Mouse (Mus musculus): Measurements from ENCODE around the gene Fam89b. TPM values are rescaled to one million over a fixed set of nuclear protein-coding genes. Genes with fewer than 3 reads are reported as not detected.

Gene Fam89b
- total RNA-seq (2021) = 10 to 100 TPM; 24.7 to 24.9 TPM
- long read RNA-seq, experiment 1, transcript Fam89b-203 (2 exons, 1,160 nt) = minor isoform, 5 of 48 reads
- long read RNA-seq, experiment 1, transcript Fam89b-201 (2 exons, 1,197 nt) = major isoform, 40 of 48 reads
- long read RNA-seq, experiment 1, partial matches to known transcripts = 0 of 48 reads
- long read RNA-seq, experiment 1, other reads (novel, unspliced or antisense) = 0 of 48 reads
- long read RNA-seq, experiment 2, transcript Fam89b-201 (2 exons, 1,197 nt) = major isoform, 28 of 34 reads
- long read RNA-seq, experiment 2, partial matches to known transcripts = 0 of 34 reads
- long read RNA-seq, experiment 2, other reads (novel, unspliced or antisense) = 0 of 34 reads

DNA sequence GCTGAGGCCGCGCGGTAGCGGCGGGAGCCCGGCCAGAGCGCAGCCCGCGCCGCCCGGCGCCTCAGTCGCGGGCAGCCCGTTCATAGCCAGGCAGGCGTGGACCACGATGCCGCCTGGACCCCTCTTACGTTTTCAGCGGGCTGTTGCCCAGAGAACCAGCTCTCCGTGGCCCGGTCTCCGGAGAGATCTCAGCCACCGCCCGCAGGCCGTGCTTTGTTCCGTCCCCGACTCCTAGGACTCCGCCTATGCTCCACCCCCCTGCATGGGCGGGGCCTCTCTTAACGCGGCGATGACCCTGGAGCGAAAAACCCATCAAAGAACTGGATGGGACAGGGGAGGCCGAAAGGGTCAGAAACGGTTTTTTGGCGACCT is at the start of gene Fam89b:
Gene Fam89b, minus strand, starts transcription at position 210 of the 372 bp plus-strand sequence.
- peak; percentile 88 for DNase-seq

DNA sequence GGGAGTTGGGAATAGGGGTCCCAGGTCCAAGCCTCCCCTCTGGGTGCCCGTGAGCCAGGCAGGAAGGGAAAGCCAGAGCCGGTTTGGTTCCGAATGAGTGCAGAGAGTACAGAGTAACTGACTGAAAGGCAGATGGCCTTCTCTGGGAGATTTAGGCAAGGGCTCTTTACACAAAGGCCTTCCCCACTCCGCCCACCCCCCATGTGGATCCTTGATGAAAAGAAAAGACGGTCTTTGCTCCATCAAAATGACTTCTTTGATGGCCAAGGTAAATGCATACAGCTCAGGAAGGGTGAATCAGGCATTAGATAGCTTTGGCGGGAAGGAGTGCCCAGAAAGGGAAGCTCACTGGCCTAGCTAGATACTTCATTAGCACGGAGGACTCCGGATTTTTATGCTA is 48.9 kb upstream of the Fam89b start:
- no peak for DNase-seq

DNA sequence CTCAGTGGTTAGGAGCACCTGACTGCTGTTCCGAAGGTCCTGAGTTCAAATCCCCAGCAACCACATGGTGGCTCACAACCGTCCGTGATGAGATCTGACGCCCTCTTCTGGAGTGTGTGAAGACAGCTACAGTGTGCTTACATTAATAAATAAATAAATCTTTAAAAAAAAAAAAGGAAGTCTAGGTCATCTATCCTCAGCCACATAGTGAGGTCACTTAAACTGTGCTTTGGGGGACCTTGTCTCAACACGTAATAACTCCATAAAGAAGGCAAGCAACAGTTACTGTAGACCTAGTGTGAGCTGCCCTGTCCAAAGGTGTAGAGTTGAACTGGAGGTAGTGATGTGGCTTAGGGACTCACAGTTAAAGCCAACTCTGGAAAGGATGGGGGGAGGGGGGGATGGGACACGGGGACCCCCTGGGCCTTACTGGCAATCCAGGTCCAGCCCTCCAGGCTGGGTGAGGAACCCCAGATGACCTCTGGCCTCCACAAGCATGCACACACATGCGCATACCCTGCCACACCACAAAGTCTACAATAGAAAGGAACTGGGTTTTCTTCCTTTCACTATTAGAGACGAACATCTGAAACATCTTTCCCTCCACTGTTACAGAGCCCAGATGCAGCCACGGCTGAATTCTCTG is 48.1 kb upstream of the Fam89b start:
- no peak for DNase-seq

DNA sequence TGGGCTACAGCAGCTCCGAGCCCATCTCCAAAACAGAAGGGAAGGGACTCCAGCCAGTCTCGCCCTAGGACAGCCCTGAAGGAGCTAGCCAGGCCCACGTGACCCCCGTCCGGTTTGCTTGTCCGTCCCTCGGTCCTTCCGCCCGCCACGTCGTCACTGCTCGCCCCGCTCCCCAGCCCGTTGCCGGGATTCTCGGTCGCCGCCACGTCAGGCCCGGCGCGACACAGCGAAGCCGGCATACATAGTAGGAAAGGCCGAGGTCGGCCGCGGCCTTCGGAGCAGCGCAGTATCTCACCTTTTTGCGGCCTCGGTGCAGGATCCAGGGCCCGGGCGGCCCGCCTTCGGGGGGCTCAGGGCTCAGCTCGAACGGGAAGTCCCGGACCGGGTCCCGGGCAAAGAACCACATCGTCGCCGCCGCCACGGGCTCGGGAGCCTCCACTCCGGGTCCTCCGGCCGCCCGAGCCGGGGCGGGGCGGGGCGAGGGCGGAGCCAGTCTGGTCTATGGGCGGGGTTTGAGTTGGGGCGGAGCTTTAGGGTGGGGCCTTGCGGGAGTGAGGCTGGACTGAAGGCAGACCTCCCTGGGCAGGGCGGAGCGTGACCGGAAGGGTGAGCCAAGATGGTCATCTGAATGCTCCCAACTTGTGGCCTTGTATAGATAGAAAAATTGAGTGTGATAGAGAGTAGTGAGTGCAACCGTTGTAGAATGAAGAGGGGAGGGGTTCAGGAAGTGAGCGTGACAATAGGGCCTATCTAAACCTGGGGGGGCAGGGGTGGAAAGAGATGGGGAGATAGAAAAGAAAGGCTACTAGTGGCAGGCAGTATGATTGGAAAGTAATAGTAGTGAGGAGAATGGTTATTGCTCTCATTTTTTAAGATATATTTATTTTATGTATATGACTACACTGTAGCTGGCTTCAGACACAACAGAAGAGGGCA is 41.7 kb upstream of the Fam89b start, which contains the start of gene Scyl1:
Gene Scyl1, minus strand, starts transcription at position 495 of the 936 bp plus-strand sequence.
- peak; percentile 96 for DNase-seq

DNA sequence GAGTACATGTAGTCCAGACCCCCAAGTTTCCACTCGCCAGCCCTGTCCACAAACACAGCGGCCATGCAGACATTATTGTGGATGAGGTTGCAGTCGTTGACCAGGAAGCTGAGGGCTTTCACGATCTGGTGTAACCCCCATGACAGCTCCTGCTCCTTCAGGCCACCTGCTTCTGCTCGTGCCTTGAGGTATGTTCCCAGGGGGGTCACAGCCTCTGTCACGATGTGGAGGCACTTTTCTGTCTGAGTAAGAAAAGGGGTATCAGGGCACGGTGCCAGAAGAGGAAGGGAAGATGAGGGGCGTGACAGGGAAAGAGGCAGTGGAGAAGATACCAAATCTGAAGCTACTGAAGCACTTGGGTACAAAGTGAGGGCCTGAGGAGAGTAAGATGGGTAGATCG is 40.9 kb upstream of the Fam89b start:
- DNase-seq = no peak

DNA sequence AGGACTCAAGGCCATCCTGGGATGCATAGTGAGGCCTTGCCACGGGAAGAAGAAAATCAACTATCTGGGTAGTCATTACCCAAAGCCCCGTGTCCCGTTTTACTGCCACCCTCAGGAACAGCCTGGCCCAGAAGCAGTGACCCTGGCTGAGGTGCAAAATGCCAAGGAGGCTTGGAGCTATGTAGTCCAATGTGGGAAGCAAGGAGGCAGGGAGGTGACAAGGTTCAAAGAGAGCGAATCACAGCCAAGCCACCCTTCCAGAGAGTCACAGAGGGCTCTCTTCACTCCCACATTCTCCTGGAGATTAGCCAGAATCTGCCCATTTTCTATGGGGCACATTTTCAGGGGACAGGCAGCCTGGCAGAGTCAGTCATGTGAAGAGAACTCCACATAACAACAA is 37.8 kb upstream of the Fam89b start:
- no peak for DNase-seq

DNA sequence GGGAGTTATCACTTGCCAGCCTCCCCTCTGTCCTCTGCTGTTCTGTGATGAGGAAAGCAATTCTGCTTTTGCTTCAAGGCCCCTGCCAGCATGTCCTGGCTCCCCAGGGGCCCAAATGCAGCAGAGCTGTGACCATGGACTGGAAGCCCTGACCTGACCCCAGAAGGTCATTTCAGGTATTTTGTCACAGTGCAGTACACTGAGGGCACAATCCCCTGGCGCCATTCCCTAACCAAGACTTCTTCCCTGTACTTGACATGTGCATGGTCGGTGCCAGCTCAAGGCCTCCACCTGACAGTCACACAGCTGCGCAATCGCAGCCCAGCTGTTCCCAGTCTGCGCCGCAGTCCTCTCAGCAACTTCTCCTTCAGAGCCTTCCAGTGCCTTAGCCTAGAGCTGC is 33.7 kb upstream of the Fam89b start:
- DNase-seq = no peak

DNA sequence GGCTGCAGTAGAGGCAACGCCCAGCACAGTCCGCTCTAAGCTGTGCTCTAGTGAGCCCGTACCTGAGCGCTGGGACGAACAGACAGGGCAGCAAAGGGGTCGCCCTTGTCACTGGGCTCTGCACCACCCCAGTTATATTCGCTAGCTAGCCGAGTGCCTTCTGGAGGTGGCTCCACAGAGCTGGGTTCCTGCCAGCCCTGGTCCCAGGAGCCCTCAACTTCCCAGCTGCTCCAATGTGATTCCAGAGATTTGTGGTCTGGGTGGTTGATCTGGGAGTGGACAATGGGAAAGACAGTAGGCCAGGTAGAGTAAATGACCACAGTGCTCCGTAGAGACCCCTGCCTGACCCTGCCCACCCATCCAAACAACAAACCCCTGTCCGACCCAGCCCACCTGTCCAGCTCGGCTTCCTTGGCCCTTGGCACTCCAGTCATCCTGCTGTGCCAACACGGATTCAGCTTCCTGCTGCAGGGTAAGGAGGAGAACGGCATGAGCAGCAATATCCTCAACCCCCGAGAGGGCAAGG is 29.5 kb upstream of the Fam89b start:
- DNase-seq = no peak

DNA sequence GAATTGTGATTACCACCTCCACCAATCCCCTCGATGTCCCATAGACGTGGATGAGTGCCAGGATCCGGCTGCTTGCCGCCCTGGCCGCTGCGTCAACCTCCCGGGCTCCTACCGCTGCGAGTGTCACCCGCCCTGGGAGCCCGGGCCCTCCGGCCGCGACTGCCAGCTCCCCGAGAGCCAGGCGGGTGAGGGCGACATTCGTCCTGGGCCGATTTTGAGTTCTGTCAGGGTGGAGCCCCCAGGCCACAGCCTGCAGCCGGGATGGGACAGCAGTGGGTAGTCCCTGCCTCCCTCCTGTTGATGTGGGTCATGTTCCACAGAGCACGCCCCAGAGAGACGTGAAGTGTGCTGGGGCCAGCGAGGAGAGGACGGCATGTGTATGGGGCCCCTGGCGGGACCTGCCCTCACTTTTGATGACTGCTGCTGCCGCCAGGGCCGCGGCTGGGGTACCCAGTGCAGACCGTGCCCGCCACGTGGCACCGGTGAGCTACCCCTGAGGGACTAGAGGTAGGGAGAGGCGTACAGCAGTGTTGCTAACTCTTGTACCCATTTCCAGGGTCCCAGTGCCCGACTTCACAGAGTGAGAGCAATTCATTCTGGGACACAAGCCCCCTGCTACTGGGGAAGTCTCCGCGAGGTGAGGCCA is 27.7 kb upstream of the Fam89b start:
- DNase-seq = no peak

DNA sequence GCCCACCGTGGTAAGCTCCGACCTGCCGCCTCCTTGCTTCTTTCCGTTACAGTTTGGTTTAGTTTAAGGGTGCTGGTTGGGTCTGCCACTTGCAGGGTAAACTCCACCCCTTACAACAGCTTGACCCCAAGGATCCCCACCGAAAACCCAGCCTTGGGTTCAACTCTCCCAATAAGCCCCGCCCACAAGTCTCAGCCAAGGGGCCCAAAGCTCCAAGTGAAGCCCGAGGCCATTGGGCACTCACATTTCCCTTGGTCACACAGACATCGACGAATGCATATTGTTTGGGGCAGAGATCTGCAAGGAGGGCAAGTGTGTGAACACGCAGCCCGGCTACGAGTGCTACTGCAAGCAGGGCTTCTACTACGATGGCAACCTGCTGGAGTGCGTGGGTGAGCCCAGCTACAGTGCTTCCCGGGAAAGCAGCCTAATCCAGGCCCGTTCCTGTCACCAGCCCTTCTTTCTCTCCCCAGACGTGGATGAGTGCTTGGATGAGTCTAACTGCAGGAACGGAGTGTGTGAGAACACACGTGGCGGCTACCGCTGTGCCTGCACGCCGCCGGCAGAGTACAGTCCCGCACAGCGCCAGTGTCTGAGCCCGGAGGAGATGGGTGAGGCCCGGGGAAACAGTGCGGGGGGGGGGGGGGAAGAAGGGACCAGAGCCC is 27.0 kb upstream of the Fam89b start:
- no peak for DNase-seq

DNA sequence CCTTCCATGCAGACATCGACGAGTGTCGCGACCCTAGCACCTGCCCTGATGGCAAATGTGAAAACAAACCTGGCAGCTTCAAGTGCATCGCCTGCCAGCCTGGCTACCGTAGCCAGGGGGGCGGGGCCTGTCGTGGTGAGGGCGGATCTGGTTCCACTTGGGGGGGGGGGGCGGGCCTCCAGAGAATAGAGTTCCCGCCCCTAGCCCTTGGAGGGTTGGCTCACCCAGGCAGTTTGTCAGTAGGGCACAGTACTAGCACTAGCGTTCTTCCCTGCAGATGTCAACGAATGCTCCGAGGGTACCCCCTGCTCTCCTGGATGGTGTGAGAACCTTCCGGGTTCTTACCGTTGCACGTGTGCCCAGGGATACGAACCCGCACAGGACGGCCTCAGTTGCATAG is 22.3 kb upstream of the Fam89b start:
- no peak for DNase-seq

DNA sequence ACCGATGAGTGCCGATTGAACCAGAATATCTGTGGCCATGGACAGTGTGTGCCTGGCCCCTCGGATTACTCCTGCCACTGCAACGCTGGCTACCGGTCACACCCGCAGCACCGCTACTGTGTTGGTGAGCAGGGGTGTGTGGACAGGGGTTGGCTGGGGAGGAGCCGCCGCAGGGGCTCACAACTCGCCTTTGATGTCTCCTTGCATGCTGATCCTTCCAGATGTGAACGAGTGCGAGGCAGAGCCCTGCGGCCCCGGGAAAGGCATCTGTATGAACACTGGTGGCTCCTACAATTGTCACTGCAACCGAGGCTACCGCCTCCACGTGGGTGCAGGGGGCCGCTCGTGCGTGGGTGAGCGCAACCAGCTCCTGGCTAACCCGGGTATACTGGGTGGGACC is 21.5 kb upstream of the Fam89b start:
- DNase-seq = no peak

DNA sequence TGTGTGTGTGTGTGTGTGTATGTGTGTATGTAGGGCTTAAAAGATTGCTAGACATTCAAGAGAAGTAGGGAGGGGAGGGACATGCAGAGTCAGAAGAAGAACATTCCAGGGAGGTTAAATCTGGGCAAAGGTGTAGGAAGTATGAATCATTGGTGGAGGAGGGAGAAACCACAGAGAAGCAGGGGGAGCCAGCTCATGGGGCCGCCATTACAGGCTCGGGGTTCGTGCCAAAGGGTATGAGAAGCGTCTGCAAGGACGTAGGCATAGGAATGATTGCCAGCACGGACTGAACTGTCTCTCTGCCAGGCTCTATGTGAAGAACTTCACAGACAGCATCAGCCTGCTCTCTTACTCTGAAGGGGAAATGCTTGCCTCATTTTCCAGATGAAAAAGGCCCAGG is 20.0 kb upstream of the Fam89b start:
- no peak for DNase-seq

DNA sequence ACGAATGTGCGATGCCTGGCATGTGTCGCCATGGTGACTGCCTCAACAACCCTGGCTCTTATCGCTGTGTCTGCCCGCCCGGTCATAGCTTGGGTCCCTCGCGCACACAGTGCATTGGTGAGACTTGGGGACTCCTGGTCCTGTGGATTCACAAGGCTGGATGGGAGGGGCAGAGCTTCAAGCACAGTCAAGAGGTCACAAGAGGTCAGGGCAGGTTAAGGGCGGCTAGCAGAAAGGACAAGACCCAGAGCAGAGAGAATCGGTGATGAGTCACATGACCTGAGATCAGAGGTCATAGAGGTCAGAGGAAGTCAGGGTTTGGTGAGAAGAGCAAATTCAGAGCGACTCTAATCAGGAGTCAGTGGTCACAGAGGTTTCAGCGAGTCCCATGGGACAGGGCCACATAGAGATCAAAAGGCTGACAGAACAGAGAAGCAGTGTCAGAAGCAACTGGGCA is 17.5 kb upstream of the Fam89b start:
- DNase-seq = no peak

DNA sequence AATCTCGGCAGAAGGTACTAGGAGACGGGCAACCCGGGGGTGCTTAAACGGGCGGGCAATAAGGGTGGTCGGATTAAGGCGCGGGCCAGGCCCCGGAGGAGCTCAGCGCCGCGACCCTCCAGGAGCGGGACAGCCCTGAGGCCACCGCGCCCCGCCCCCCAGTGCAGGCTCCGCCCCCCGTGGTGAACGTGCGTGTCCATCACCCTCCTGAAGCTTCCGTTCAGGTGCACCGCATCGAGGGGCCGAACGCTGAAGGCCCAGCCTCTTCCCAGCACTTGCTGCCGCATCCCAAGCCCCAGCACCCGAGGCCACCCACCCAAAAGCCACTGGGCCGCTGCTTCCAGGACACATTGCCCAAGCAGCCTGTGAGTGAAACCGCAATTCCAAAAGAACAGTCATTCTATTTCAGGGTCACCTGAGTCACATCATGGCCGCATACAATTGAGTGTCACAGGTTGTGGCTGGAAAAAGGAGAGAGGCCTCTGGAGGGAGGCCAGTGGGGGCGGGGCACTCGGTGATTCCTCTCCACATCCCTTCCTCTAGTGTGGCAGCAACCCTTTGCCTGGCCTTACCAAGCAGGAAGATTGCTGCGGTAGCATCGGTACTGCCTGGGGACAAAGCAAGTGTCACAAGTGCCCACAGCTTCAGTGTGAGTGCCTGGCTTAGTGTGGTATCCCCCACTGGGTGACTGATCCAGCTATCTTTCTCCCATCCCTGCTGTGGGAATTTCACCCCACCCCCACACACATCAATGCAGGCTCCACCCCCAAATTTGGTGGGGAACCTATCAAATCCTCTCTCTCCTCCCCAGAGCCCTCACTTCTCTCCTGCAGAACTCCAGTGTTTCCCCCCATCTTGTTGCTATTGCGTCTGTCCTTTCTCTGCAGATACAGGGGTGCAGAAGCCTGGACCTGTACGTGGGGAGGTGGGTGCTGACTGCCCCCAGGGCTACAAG is 16.6 kb upstream of the Fam89b start:
- no peak for DNase-seq

DNA sequence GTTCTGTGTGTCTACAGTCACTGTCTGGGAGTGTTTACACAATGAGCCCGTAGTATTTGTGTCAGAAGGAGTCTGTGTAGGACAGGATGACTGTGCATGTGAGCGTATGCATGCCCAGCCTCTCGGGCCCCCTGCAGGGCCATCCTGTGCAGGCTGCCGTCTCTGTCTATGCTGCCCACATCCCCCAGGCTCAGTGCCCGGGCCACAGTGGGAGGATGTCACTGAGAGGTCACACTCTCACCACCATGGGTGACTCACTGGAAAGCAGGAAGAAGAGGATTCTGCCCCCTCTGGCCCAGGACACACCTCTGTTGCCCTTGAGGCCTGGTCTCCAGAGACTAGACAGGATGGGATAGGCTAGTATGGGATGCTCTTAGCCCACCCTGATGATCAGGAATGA is 14.1 kb upstream of the Fam89b start:
- no peak for DNase-seq

DNA sequence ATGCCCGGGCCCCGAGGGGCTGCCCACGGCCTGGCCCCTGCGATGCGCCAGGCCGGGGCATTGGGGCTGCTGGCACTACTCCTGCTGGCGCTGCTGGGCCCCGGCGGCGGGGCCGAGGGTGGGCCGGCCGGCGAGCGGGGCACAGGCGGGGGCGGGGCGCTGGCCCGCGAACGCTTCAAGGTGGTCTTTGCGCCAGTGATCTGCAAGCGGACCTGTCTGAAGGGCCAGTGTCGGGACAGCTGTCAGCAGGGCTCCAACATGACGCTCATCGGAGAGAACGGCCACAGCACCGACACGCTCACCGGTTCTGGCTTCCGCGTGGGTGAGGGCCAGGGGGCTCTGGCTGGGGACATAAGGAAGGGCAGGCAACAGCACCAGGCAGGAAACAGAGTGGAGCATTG is 12.8 kb upstream of the Fam89b start:
- no peak for DNase-seq

DNA sequence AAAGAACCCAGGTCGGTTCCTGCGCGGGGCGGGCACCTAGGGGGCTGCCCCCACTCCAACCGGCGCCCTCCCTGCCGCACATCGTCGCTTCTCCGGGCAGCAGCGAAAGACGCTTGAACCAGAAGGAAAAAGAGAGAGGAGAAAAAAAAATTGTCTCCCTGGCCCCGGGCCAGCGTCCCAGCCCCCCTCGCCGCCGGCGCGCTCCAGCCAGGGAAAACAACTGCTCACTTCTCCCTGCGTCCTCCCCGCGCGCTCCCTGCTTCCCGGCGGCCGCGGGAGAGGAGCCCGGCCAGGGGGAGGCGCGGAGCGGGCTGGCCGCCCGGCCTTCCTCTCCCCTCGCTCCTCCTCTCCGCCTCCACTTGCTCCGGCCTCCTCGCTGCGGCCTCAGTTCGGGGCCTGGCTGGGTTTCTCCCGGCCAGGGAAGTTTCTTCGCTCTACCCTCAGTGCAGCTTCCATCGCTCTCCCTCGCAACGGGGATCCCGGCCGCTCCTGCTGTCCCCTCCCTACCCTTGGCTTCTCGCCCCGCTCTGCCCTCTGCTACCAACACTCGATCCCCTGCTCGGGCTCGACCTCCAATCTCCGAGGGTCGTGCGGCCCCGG is 12.3 kb upstream of the Fam89b start:
- peak; percentile 90 for DNase-seq
